Mouse (Mus musculus): Measurements from ENCODE around the gene Gm15319. TPM values are rescaled to one million over a fixed set of nuclear protein-coding genes. Genes with fewer than 3 reads are reported as not detected.
"Not testable (repeated sequence)": the region's sequence is repeated elsewhere in the genome, so short reads cannot be mapped to it uniquely, and the experiment has no call there.

The Gm15319 gene
- total RNA-seq, 2 experiments from 2014 or later = 0.97 to 1.2 TPM

DNA sequence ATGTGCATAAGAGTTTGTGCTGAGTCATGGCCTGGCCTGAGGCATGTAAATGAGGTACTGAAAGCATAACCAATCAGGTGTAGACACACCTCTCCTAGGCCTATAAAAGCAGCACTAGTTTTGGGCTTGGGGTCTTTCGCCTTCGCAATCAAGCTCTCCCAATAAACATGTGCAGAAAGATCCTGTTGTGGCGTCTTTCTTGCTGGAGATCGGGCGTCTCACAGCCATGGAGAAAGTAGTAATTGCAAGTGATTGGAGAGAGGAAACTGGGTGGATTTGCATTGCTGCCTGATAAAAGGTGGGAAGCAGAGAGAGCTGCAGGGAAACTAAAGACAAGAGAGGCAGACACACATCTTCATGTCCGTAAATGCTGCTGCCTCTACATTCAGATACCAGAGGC lies 60.3 kb downstream of the Gm15319 start:
- DNase-seq (ENCODE audit: low spot score in 2 of 2); intact Hi-C loops (cut with DNase I): not testable (repeated sequence)

DNA sequence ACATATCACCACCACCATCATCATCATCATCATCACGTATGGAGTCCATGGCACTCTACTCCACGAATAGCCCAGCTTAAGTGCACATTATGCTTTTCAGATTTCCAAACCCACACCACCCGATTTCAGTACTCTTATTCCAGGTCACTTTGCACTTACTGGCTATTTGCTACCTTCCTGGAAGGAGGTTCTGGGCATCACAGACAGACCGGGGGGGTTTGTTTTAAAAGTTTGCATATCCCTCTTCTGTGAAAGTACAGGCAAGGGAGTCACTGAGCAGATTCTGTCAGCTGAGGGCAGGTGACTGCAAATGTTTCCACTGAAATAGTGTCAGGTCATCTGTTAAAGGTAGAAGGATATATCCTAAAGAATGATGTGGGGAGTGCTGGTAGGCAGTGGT lies 63.0 kb downstream of the Gm15319 start:
- intact Hi-C loops (cut with DNase I); DNase-seq (ENCODE audit: low spot score in 2 of 2): not testable (repeated sequence)

DNA sequence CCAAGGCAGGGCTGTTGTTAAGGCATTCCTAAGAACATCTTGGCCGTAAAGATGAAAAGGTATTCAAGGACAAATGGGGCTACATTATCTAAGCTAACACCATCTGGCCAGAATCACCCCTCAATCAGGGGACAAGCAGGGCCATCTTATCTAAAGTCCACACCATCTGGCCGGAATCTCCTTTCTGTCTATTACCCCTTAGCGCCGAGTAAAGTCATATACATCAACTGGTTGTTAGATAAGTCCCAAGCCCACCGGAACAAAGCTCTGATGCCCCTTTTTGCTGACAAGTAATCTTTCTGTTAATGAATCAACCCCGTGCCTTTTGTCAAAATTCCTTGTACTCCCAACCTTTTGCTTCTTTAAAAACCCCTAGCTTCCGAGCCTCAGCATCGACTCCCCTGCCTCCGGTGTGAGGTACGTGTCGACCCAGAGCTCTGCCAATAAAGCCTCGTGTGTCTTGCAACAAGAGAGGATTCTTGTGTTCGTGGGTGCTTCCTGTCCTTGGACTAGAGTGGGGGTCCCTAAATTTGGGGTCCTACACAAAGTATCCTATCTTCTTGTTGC lies 65.0 kb downstream of the Gm15319 start:
- DNase-seq (ENCODE audit: low spot score in 2 of 2) = peak; percentile 31 to 55
- intact Hi-C loops (cut with DNase I) = not testable (repeated sequence)

DNA sequence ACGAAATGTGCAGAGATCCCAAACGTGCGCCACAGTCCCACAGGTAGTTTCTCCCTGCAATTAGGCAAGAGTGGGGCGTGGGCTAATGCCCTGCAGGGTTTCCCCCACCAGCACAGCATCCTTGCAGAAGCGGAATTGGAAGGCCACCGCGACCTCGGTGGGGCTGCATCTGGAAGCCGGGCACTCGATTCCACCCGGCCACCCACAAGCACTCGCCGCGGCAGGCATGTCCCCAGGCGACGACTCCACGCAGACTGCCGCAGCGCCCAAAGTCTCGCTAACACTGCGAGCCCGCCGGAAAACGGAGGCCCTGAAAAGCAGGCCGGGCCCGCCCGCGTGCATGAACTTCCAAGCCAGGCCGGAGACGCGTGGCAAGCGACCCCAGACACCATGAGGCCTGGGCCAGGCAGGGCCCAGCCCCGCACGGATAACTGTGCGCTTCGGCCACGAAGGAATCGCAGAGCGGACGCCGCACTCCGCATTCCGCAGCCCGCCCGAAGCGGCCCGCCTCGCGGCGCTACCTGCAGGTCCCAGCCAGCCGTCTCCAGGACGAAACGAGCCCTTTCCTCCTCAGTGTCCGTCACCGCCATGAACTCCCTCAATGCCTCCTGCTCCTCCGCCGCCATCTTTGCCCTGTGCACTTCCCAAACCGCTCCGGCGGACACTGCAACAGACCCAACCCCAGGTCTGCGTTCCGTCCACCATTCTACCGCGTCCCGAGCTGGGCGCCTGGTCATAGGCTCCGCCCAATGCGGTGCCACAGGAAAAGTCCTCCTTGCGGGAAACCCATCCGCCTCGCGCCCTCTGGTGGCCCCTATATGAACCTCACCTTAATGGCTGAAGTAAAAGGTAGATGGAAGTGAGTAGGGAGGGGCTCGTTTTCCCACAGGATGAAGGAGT lies 66.0 kb downstream of the Gm15319 start:
- DNase-seq (ENCODE audit: low spot score in 2 of 2) = peak; percentile 81 to 87
- intact Hi-C loops (cut with DNase I) = not testable (repeated sequence)

DNA sequence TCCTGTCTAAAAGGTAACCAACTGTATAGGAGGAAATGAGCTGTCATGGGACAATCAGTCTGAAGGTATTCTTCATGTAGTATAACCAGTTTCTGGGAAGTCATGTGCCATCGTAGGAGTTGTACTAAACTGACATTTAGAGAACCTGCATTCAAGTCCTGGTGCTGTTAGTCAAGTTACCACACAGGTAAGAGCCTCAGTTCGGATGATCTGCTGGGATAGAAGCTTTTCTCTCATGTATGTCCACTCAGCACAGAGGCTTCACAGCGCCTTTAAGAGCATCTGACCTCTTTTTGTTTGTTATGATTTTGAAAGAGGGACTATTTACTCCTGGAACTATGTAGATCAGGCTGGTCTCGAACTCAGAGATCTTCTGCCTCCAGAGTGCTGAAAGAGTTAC lies 67.1 kb downstream of the Gm15319 start:
- intact Hi-C loops (cut with DNase I); DNase-seq (ENCODE audit: low spot score in 2 of 2): not testable (repeated sequence)

DNA sequence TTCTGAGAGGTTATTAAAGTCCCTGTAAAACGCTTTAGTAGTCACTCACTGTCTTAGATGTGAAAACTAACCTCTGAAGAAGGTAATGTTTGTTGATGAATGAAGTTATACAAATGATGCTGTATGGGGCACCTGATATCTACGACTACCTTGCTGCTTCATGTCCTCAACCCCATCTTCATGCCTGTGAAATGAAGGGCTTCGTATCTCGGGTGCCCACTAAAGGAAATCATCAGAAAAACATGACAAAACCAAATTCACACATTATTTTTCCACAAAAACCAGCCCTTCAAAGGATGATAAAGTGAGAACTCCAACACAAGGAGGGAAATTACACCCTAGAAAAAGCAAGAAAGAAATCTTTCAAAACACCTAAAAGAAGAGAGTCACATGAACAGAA lies 68.2 kb downstream of the Gm15319 start:
- not testable (repeated sequence) for DNase-seq (ENCODE audit: low spot score in 2 of 2)

DNA sequence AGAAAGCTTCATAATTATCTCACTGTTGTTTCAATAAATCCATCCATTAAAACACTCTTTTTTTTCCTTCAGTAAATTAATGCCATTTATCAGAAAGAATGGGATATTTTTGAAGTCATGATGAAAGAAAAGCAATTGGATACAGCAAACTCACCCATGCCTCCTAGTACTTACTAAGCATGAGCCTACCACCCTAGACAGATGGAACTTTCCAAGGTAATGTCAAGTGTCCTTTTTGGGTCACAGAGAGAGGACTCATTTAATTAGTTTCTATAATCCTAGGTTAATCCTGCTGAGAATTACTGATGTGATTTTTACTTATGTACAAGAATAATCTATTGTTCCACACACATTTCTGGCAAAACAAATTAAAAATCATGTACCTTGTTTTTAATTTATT lies 69.0 kb downstream of the Gm15319 start:
- not testable (repeated sequence) for DNase-seq (ENCODE audit: low spot score in 2 of 2)

More for the DNA sequence above, 68.2 kb downstream of the Gm15319 start:
- intact Hi-C loops (cut with DNase I) = not testable (repeated sequence)

DNA sequence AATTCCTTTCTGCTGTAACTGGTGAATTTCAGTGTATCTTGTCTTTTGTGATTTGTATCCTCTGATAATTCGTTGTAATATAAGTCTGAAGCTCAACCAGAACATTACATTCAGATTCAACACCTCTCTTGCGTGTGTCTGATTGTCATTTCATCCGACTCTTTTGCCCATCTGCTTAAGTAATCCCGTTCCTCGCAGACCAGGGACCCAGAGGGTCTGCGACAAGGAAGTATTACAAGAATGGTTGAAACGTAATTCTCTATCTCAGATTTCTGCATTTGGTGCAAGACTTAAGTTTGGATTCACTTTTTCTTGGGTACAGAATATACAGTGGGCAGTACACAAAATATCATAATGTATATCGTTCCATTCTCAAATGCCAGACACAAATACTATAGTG lies 73.0 kb downstream of the Gm15319 start:
- intact Hi-C loops (cut with DNase I); DNase-seq (ENCODE audit: low spot score in 2 of 2): not testable (repeated sequence)

More for the DNA sequence above, 69.0 kb downstream of the Gm15319 start:
- intact Hi-C loops (cut with DNase I) = not testable (repeated sequence)

DNA sequence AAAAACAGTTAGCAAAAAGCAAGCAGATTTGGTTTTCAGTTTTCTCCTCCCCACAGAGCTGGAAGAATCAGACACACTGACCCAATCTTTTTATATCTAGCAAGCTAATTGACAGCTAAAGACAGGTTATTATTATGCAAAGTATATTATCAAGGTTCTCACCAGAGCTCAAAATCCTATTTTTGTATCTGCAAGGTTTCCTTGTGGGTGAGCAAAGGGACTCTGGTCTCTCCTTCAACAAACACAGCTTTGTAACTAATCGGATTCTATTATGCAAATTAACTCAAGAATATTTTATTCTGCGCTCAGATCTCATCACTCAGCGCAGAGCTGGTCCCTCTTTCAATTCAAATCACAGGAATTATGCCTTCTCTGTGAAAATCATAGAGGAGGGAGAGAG lies 74.1 kb downstream of the Gm15319 start:
- intact Hi-C loops (cut with DNase I) = not testable (repeated sequence)
- DNase-seq (ENCODE audit: low spot score in 2 of 2) = peak; percentile 18 to 32

DNA sequence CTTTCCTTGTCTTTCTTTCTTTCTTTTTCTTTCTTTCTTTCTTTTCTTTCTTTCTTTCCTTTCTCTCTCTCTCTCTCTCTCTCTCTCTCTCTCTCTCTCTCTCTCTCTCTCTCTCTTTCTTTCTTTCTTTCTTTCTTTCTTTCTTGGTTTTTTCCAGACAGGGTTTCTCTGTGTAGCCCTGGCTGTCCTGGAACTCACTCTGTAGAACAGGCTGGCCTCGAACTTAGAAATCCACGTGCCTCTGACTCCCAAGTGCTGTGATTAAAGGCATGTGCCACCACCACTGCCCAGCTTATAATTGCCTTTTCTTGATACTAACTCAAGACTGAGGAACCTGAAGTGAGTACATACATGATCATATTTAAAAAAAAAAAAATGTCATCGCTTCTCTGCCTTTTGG lies 75.3 kb downstream of the Gm15319 start:
- intact Hi-C loops (cut with DNase I); DNase-seq (ENCODE audit: low spot score in 2 of 2): not testable (repeated sequence)
